Mouse (Mus musculus): ENCODE measurements at regions not wholly inside any gene's neighbourhood (a gene's known extent, or its start where the extent isn't known, plus 50 kb on each side); places are given as distances from the start of the nearest gene placed in this dataset.

DNA sequence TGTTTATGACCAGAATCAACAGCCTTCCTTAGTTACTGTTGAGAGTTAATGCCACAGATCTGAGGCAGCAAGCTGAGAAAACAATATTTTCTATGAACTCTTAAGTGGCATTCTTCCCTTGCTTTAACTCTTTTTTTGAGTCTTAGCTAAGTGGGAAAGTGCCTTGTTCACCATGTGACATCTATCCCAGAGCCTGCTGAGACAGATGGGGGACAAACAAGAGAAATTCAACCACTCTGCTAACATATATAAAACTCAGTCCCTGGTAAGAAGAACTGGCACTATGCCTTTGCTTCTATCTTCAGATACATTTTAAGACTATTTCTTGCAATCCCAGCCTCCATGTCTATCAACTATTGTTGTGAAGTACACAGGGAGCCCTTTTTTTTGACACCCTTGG is 274.6 kb upstream of the Gm10306 start:
- TF ChIP-seq CTCF (conservative IDR thresholded peaks at IDR 0.05 in 1 of 2, IDR thresholded peaks at IDR 0.05 in 1 of 2; ENCODE audit: low read depth in 2 of 2, low read length in 2 of 2) (no peak), POLR2A (IDR thresholded peaks at IDR 0.05; ENCODE audit: low read depth, low read length) (no peak), TCF12 (IDR thresholded peaks at IDR 0.05; ENCODE audit: low read depth, low read length) (no peak), POLR2AphosphoS2 (IDR thresholded peaks at IDR 0.05; ENCODE audit: low read depth, low read length) (no peak), USF1 (IDR thresholded peaks at IDR 0.05; ENCODE audit: low read depth, low read length) (no peak), NELFE (IDR thresholded peaks at IDR 0.05; ENCODE audit: low read depth, low read length) (no peak), GABPA (IDR thresholded peaks at IDR 0.05; ENCODE audit: insufficient replicate concordance, low read depth, low read length) (no peak), JUND (conservative IDR thresholded peaks at IDR 0.05; ENCODE audit: low read depth, low read length) (no peak)
